Mouse (Mus musculus) small intestine, adult 2 months (tissue): ENCODE data around the gene Thap8. TPM values are rescaled to one million over a fixed set of nuclear protein-coding genes. Genes with fewer than 3 reads are reported as not detected.

Source experiments
- H3K27ac ChIP-seq: fragments of 200-500 bp; 2 replicates; pipeline ENCODE4 v1.5.1; 2012; ENCODE audit warnings: low read depth, low read length, control low read depth, inconsistent platforms; ENCODE audit not compliant: insufficient read depth
- H3K27me3 ChIP-seq: fragments of 200-500 bp; 2 replicates; pipeline ENCODE4 v1.6.1; 2012; ENCODE audit warnings: mild to moderate bottlenecking, moderate library complexity, low read length, inconsistent platforms; ENCODE audit not compliant: control insufficient read depth, insufficient read depth
- H3K36me3 ChIP-seq: fragments of 200-500 bp; 2 replicates; pipeline ENCODE4 v1.6.1; 2012; ENCODE audit warnings: mild to moderate bottlenecking, low read length, control low read depth, inconsistent platforms; ENCODE audit not compliant: control insufficient read depth, insufficient read depth
- H3K4me1 ChIP-seq: fragments of 200-500 bp; 2 replicates; pipeline ENCODE4 v1.6.1; 2012; ENCODE audit warnings: low read length, inconsistent platforms, mixed read lengths; ENCODE audit not compliant: control insufficient read depth, insufficient read depth, insufficient read length
- H3K4me3 ChIP-seq: fragments of 200-500 bp; 2 replicates; pipeline ENCODE4 v1.5.1; 2012; ENCODE audit warnings: low read depth, mild to moderate bottlenecking, control low read depth, inconsistent platforms, low read length, moderate library complexity
- CTCF ChIP-seq: fragments of 200-500 bp; IDR thresholded peaks from 2 replicates; pipeline ENCODE4 v1.5.1; 2012; ENCODE audit warnings: low read depth, mild to moderate bottlenecking, control low read depth, inconsistent platforms, low read length, moderate library complexity, mixed read lengths; ENCODE audit not compliant: insufficient replicate concordance, insufficient read length; ENCODE audit errors: extremely low read depth
- POLR2A ChIP-seq: fragments of 200-500 bp; IDR thresholded peaks from 2 replicates; pipeline ENCODE4 v1.6.1; 2012; ENCODE audit warnings: low read depth, mild to moderate bottlenecking, control low read depth, inconsistent platforms, low read length, moderate library complexity
- WGBS: fragments of 180-500 bp; shearing (Covaris S2); methylation state at CpG from one replicate; pipeline ENCODE4 v1.1.7; 2018; 5-methylcytosine and 5-hydroxymethylcytosine counted together
- polyA plus RNA-seq: library from polyadenylated mRNA; depleted of rRNA; stranded (reverse); fragments of >200 nt; gene quantifications from 2 replicates; pipeline ENCODE4 v1.2.3, GENCODE M21; 2012

Thap8 gene
- polyA plus RNA-seq, 1 experiment = 0.16 TPM

GRCm38 (mm10) chr7:30309395-30310129, 29.7 kb downstream of the Thap8 start:
- TF ChIP-seq POLR2A (no peak), CTCF (no peak)

GRCm38 (mm10) chr7:30310136-30310535, 30.2 kb downstream of the Thap8 start:
- peaks cover 4% of the 10 kb centered on the region; the same call in 1 of the 2 replicates for H3K36me3 ChIP-seq
- no peaks in the 10 kb centered on the region for H3K27me3 ChIP-seq
- TF ChIP-seq POLR2A = no peak
- TF ChIP-seq CTCF = no peak
- H3K27ac ChIP-seq = no peak overlapping the region
- 80% methylated on average over 12 of the region's 12 CpGs for WGBS
- H3K4me3 ChIP-seq = no peak overlapping the region
- H3K4me1 ChIP-seq = peaks cover 15% of the 10 kb centered on the region

More at GRCm38 (mm10) chr7:30309395-30310129, 29.7 kb downstream of the Thap8 start:
- Histone ChIP-seq H3K4me3 (peak overlapping the region; percentile 78), H3K27me3 (no peaks in the 10 kb centered on the region), H3K4me1 (peaks cover 15% of the 10 kb centered on the region), H3K36me3 (peaks cover 4% of the 10 kb centered on the region; the same call in 1 of the 2 replicates), H3K27ac (no peak overlapping the region)
- 51% methylated on average over 15 of the region's 15 CpGs for WGBS

- H3K27me3 ChIP-seq = no peaks in the 10 kb centered on the region
- WGBS = 77% methylated on average over 27 of the region's 27 CpGs
- TF ChIP-seq POLR2A (no peak), CTCF (no peak)
- no peak overlapping the region for H3K4me3 ChIP-seq
- peaks cover 4% of the 10 kb centered on the region; the same call in 1 of the 2 replicates for H3K36me3 ChIP-seq
- no peak overlapping the region for H3K27ac ChIP-seq
- H3K4me1 ChIP-seq = peaks cover 11% of the 10 kb centered on the region
Measured at GRCm38 (mm10) chr7:30313666-30314320, 33.9 kb downstream of the Thap8 start.

GRCm38 (mm10) chr7:30314721-30315155, 34.8 kb downstream of the Thap8 start, which contains the start of gene Syne4:
Gene Syne4 (plus strand): TSS chr7:30314807.
- no peak within 1 kb of the TSS for H3K27ac ChIP-seq
- peaks cover 5% of the 10 kb centered on the region; the same call in 1 of the 2 replicates for H3K4me1 ChIP-seq
- peak within 1 kb of the TSS; percentile 46 for H3K4me3 ChIP-seq
- 16% methylated on average over 9 of the region's 9 CpGs for WGBS
- H3K36me3 ChIP-seq = peaks cover 4% of the 10 kb centered on the region; the same call in 1 of the 2 replicates
- no peaks in the 10 kb centered on the region for H3K27me3 ChIP-seq
- no peak for TF ChIP-seq POLR2A
- no peak for TF ChIP-seq CTCF

- Histone ChIP-seq H3K4me1 (peaks cover 5% of the 10 kb centered on the region), H3K27ac (no peak overlapping the region), H3K4me3 (no peak overlapping the region), H3K36me3 (peaks cover 4% of the 10 kb centered on the region; the same call in 1 of the 2 replicates), H3K27me3 (no peaks in the 10 kb centered on the region)
- WGBS = 51% methylated on average over 13 of the region's 13 CpGs
- no peak for TF ChIP-seq CTCF
Measured at GRCm38 (mm10) chr7:30315559-30316529, 36.0 kb downstream of the Thap8 start.

- no peak overlapping the region for H3K27ac ChIP-seq
- 95% methylated on average over 3 of the region's 3 CpGs for WGBS
Measured at GRCm38 (mm10) chr7:30318142-30318541, 38.2 kb downstream of the Thap8 start.

More at GRCm38 (mm10) chr7:30318142-30318541, 38.2 kb downstream of the Thap8 start:
- H3K4me3 ChIP-seq = no peak overlapping the region
- no peak for TF ChIP-seq POLR2A
- H3K4me1 ChIP-seq = peaks cover 8% of the 10 kb centered on the region
- no peaks in the 10 kb centered on the region for H3K36me3 ChIP-seq
- H3K27me3 ChIP-seq = no peaks in the 10 kb centered on the region
